Mouse (Mus musculus): ENCODE results near the gene Fahd2a.

The Fahd2a gene

DNA sequence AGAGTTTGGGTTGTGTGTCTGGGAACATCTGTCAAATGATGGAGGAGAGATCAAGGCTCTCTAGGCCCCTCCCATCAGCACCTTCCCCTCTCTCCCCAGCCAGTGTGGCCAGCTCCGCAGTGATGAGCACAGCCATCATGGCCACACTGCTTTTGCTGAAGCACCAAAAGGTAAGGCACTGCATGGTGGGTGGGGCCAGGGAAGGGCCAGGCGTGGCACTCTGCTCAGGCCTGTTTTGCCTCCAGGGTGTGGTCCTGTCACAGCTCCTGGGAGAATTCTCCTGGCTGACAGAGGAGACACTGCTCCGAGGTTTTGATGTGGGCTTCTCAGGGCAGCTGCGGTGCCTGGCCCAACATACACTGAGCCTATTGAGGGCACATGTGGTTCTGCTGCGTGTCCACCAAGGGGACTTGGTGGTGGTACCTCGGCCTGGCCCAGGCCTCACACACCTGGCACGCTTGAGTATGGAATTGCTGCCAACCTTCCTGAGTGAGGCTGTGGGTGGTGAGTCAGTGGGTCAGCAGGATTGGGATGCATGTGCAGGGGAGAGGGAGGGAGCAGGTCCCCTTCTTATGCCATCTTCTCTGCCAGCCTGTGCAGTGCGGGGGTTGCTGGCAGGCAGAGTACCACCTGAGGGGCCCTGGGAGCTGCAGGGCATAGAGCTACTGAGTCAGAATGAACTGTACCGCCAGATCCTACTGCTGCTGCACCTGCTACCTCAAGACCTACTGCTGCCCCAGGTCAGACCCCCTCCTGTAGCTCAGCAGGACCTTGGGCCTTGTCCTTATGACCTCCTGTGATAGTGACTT, 10.7 kb downstream of the Fahd2a start:
- no peak for DNase-seq (ENCODE audit: low read depth in 1 of 2, low spot score in 2 of 2)

GRCm38 (mm10) chr2:127430238-127430637, 14.1 kb downstream of the Fahd2a start:
- DNase-seq (ENCODE audit: low read depth in 1 of 2, low spot score in 2 of 2) = no peak

GRCm38 (mm10) chr2:127424977-127425376, 19.4 kb downstream of the Fahd2a start, which contains the start of gene Gpat2:
TSS of gene Gpat2 (plus strand) at chr2:127425199.
- DNase-seq (ENCODE audit: low read depth in 1 of 2, low spot score in 2 of 2) = no peak

GRCm38 (mm10) chr2:127418266-127418970, 25.9 kb downstream of the Fahd2a start:
- DNase-seq (ENCODE audit: low read depth in 1 of 2, low spot score in 2 of 2) = no peak

DNA sequence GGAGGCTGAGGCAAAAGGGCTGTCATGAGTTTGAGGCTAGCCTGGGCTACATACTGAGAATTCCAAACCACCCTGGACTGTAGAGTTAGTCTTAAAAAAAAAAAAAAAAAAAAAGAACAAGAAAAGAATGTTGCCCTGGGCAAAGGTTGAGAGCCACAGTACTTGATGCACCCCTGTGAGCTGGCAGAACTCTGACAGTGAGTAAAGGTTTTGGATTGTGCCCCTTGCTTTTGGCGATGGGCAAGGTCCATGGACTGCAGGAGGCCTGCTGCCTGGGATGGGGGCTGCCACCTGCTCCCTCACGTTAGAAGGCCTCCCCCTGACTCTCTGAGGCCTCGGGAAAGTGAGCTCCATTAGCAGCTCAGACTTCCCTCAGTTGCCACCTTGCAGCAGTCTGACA, 27.7 kb downstream of the Fahd2a start:
- no peak for DNase-seq (ENCODE audit: low read depth in 1 of 2, low spot score in 2 of 2)

DNA sequence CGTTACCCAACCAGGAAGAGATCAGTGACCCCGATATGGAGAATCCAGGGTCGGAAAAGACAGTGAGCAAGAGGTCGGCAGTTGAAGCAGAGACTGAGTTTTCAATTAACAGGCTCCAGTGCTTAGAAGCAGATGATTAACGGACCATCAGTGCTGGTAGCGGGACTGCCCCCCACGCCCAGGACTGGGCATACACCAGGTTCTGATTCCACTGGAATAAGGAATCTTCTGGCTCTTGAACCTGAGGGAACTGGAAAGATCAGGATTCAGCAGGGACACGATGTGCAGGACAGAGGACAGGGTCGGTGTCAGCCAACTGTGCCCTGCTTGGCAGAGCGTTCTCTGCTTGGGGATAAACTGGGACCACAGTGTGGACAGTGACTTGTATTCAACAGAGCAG, 28.6 kb downstream of the Fahd2a start:
- DNase-seq (ENCODE audit: low read depth in 1 of 2, low spot score in 2 of 2) = no peak

DNA sequence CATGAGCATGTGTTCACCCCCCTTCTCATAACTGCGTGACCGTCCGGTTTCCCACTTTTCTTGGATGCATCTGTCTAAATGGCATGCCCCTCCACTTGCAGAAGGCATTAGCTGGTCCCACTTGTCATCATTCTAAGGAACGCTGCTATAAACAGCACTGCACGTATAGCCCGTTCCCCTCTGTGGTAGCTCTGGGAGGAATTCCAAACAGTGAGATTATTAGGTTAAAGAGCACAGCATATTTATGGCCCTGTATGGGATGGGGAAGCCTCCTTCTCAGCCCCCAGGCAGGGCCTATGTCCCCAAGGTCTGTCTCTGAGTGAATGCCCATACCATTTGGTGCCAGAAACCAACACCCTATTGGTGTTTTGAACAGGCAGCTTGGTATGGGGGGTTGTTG, 33.2 kb downstream of the Fahd2a start:
- DNase-seq (ENCODE audit: low read depth in 1 of 2, low spot score in 2 of 2) = no peak

GRCm38 (mm10) chr2:127398738-127399137, 45.6 kb downstream of the Fahd2a start:
- DNase-seq (ENCODE audit: low read depth in 1 of 2, low spot score in 2 of 2) = no peak

DNA sequence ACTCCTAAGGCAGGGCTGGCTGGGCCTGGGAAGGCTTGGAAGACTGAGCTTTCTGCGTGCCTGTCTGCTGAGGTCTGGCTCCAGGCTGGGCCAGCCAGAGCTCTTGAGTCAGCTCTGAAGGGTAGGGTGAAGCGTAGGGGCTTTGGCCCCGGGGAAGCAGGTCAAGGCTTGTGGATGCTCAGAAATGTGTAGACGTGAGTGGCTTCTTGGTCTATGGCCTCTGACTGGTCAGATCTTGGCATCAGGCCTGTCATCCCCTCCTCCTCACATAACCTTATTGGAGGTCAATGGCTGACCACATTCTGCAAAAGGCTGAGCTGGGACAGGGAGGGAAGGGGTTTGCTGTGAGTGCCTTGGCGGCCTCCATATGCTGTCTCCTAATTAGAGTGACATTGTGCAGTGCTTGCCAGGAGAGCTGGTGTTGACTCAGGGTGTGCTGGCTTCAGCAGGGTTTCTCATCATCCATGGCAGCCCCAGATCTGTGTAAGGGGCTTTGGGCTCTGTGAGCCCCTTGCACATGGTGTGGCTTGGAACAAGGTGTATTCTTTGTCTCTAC, 49.7 kb downstream of the Fahd2a start:
- no peak for DNase-seq (ENCODE audit: low read depth in 1 of 2, low spot score in 2 of 2)

DNA sequence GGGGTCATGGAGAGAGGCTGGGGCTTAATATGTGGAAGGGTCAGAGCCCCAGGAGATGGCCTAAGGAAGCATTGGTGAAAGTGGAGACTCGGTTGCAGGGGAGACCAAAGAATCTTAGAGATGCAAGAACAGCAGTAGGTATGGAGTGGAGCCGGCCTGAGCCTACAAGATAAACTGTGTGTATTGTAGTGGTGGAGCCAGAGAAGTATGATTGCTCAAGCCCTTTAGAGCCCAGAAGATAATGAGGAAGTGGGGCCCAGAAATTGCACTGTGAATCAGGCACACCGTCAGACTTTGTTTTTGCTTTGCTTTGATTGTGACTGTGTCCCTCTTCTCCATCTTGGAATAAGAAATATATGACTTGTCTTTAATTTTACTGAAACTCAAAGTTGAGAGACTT, 53.0 kb downstream of the Fahd2a start:
- no peak for DNase-seq (ENCODE audit: low read depth in 1 of 2, low spot score in 2 of 2)

DNA sequence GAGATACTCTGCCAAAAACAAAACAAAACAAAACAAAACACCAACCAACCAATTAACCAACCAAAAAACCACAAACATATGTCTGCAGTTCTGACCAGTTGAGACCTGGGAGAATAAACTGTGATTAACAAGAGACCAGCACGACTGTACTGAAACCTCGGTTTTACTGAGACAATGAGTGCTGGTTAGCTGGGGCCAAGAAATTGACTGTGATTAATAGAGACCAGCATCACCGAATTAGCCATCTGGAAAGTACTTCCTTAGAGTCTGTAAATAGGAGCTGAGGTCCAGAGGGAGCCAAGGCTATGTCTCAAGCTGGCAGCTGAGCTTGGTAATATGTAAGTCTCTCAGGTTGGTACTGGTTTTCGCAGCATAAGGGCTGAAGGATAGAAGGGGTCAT, 53.5 kb downstream of the Fahd2a start:
- no peak for DNase-seq (ENCODE audit: low read depth in 1 of 2, low spot score in 2 of 2)

GRCm38 (mm10) chr2:127390352-127390751, 54.0 kb downstream of the Fahd2a start:
- no peak for DNase-seq (ENCODE audit: low read depth in 1 of 2, low spot score in 2 of 2)

DNA sequence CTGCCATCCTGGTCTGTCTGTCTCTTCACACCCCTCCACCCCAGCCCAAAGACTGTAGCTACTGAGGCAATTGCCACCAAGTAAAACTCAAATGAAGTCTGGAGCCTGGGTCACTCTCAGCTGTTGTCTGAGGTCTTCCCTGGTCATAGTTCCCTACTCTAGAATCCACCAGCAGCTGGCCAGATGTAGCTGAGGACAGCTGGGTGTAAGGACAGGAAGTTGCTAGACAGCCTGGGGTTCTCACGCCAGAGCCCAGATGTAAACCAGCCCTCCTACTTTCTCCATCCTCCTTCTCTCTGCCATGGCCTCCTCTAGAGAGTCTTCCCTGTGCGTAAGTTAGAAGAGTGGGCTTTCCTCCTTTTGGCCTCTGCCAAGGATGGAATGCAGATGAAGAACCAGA, 56.8 kb downstream of the Fahd2a start:
- no peak for DNase-seq (ENCODE audit: low read depth in 1 of 2, low spot score in 2 of 2)

Data from monocyte, adult 2 months (primary cell).